Mouse (Mus musculus) intestine, postnatal 0 days (tissue): ENCODE results near the gene 4930578G10Rik. TPM values are rescaled to one million over a fixed set of nuclear protein-coding genes. Genes with fewer than 3 reads are reported as not detected.
"Not testable (repeated sequence)": the region's sequence is repeated elsewhere in the genome, so short reads cannot be mapped to it uniquely, and the experiment has no call there.

ENCODE experiments used
- ATAC-seq: fragments of 200-750 bp; cut with Nextera tagmentation; 2 replicates; pipeline ENCODE4 v1.8.0; 2017; ENCODE audit warnings: mild to moderate bottlenecking, moderate TSS enrichment, moderate library complexity
- H3K27ac ChIP-seq: fragments of 300-500 bp; sonication (generic); 2 replicates; pipeline ENCODE4 v1.5.1; 2014; ENCODE audit warnings: mild to moderate bottlenecking, low read depth, low read length, moderate library complexity
- H3K27me3 ChIP-seq: fragments of 300-500 bp; sonication (generic); replicated peaks from 2 replicates; pipeline ENCODE4 v1.6.1; 2014; ENCODE audit warnings: low read length, mixed read lengths; ENCODE audit not compliant: control insufficient read depth, insufficient read depth
- H3K36me3 ChIP-seq: fragments of 300-500 bp; sonication (generic); 2 replicates; pipeline ENCODE4 v1.6.1; 2014; ENCODE audit warnings: mild to moderate bottlenecking, moderate library complexity; ENCODE audit not compliant: control insufficient read depth, insufficient read depth
- H3K4me1 ChIP-seq: fragments of 300-500 bp; sonication (generic); replicated peaks from 2 replicates; pipeline ENCODE4 v1.6.1; 2014; ENCODE audit warnings: antibody characterized with exemption, low read length, mixed read lengths; ENCODE audit not compliant: control insufficient read depth, insufficient read depth
- H3K4me2 ChIP-seq: fragments of 300-500 bp; sonication (generic); replicated peaks from 2 replicates; pipeline ENCODE4 v1.6.1; 2014; ENCODE audit warnings: low read depth, mild to moderate bottlenecking, moderate library complexity
- H3K4me3 ChIP-seq: fragments of 300-500 bp; sonication (generic); 2 replicates; pipeline ENCODE4 v1.5.1; 2014; ENCODE audit warnings: low read depth, low read length
- H3K9ac ChIP-seq: fragments of 300-500 bp; sonication (generic); 2 replicates; pipeline ENCODE4 v1.6.1; 2014; ENCODE audit warnings: mild to moderate bottlenecking, low read depth, low read length
- H3K9me3 ChIP-seq: fragments of 300-500 bp; sonication (generic); 2 replicates; pipeline ENCODE4 v1.6.1; 2016; ENCODE audit warnings: mixed run types; ENCODE audit not compliant: control insufficient read depth
- WGBS: fragments of 180-500 bp; shearing (Covaris S2); extraction: QIAGEN DNeasy Blood & Tissue Kit; methylation state at CpG from one replicate; pipeline ENCODE4 v1.1.7; 2014; 5-methylcytosine and 5-hydroxymethylcytosine counted together
- polyA plus RNA-seq: library from polyadenylated mRNA; unstranded; fragments of >200 nt; fragmentation: Nextera tagmentation; extraction: Ambion mirVana; gene quantifications from 2 replicates; pipeline ENCODE4 v1.2.1, GENCODE M21; 2015

4930578G10Rik gene
- not detected in 2 replicates for polyA plus RNA-seq

DNA sequence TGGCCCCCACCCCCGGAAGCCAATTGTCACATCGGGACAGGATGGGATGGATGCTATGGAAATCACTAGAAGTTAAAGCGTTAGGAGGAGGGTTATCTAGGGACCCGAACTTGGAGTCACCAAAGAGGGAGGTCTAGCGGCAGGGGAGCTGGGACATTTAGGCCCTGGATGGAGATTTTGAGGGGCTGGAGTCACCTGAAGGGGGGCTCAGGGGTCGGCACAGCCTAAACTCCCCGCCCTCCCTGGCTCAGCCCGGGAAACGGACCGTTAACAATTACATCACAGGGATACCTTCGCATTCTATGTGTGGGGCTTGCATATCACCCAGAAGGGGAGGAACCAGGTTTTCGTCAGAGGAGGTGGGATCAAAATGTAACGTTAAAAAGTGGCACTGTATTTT lies at the start of gene 4930578G10Rik:
4930578G10Rik (plus strand) TSS at position 301 of the 400 bp plus-strand sequence.
- not testable (repeated sequence) for H3K9me3 ChIP-seq, H3K27ac ChIP-seq, H3K9ac ChIP-seq, H3K4me1 ChIP-seq, ATAC-seq, H3K4me2 ChIP-seq, H3K4me3 ChIP-seq, H3K36me3 ChIP-seq, H3K27me3 ChIP-seq
- no CpG with 5 or more reads among the region's 13 CpGs for WGBS

DNA sequence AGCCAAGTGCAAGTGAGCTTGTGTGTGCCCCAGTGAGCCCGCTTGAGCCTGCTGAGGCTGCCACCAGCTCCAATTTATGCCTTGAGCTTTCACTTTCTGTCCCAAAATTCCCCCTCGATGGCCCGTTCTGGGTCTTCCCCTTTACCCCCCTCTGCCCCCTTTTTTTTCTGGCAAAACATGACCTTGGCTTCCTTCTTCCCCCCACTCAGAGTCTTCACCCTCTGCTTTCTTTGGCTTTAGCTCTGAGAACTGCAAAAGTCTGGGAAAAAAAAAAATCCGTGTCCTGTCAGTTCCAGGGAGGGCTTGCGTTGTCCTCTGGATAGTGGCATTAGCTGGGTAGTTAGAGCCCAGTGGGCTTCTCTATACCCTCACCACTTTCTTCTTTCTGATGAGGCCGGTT lies 21.1 kb downstream of the 4930578G10Rik start, which contains the start of gene Ccl19:
Ccl19 (minus strand) TSS at position 101 of the 400 bp plus-strand sequence.
- H3K27ac ChIP-seq, ATAC-seq, H3K27me3 ChIP-seq, H3K9ac ChIP-seq, H3K36me3 ChIP-seq, H3K4me1 ChIP-seq, H3K9me3 ChIP-seq, H3K4me2 ChIP-seq, H3K4me3 ChIP-seq: not testable (repeated sequence)
- WGBS: no CpG with 5 or more reads among the region's 6 CpGs

DNA sequence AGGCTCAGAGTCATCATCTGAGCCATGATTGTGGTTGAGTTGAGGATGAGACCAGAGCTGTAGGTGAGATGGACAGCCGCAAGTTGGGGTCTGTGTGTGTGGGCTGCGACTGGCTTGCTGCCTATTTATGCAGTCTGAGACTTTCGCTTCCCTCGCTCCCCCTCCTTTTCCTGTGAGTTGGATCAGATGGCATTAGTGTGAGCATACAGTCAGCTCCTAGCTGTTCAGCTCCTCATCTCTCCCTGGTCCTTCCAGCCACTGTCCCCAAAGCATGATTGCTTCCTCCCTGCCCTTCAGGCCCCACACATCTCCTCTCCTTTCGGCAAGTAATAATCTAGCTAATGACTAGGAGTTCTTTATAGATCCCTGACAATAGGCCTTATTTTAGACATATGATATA lies 38.5 kb downstream of the 4930578G10Rik start, which contains the start of gene Ccl21a:
Ccl21a (minus strand) TSS at position 101 of the 400 bp plus-strand sequence.
- H3K4me1 ChIP-seq, H3K9ac ChIP-seq, ATAC-seq, H3K4me3 ChIP-seq, H3K4me2 ChIP-seq, H3K27me3 ChIP-seq, H3K27ac ChIP-seq, H3K36me3 ChIP-seq, H3K9me3 ChIP-seq: not testable (repeated sequence)
- WGBS: no CpG with 5 or more reads among the region's 5 CpGs

DNA sequence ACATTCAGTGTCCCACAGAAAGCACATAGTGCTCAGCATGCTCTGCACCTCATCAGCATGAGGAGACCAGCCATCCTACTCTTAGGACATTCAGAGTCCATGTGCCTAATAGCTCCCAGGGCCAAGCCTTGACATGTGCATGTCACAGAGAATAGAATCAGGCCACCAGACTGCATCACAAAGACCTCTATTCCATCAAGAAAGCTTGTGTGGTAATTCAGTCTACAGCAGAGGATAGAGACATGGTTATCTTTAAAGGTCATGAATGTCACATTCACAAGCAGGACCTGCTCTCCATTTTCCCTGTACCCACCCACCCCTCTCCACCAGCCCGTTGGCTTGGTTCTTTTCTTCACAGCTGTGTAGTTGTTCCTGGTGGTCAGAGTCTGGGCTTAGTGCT lies 118.4 kb downstream of the 4930578G10Rik start, which contains the start of gene Fam205a1:
Fam205a1 (minus strand) TSS at position 101 of the 400 bp plus-strand sequence.
- H3K4me2 ChIP-seq, H3K9ac ChIP-seq, ATAC-seq, H3K36me3 ChIP-seq, H3K4me3 ChIP-seq, H3K27me3 ChIP-seq, H3K4me1 ChIP-seq, H3K9me3 ChIP-seq, H3K27ac ChIP-seq: not testable (repeated sequence)
- 63% methylated on average over 1 of the region's 1 CpGs for WGBS

DNA sequence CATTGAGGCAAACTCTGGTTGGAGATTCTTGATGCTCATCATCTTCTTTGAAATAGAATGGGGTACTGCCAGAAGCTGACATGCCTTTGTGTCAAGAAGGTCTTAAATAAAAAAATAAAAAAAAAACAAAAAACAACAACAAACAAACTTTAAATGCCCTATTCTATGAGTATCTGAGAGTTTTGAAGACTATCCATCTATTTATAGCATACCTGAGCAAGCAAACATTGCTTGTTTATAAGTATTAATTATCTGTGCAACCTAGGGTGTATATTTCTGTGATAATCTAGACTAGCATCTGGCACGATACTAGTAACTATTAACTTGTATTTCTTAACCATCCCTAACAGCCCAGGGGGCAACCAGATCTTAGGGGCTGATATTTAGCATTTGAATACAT lies 121.3 kb downstream of the 4930578G10Rik start, which contains the start of gene Gm12394:
Gm12394 (minus strand) TSS at position 101 of the 400 bp plus-strand sequence.
- not testable (repeated sequence) for H3K9ac ChIP-seq, H3K9me3 ChIP-seq, H3K4me3 ChIP-seq, H3K27me3 ChIP-seq, ATAC-seq, H3K4me1 ChIP-seq, H3K27ac ChIP-seq, H3K36me3 ChIP-seq, H3K4me2 ChIP-seq
- 82% methylated on average over 1 of the region's 1 CpGs for WGBS

DNA sequence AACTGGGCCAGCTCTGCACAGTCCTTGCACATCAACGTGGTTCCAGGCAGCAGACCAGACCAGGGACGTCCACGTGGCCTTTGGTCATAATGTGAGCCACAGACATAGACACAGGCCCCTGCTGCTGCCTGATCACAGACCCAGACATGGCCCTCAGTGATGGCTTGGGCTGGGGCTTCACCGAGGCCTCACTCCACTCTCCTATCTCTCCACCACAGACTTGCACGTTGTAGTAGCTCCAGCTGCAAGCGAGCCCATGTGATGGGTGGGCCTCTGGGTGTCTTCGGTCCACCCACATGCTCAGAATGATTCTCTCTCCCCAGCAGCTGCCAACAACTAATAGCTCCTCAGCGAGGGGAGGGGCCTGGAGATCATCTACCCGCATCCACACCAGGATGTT lies 125.1 kb downstream of the 4930578G10Rik start:
- not testable (repeated sequence) for H3K9me3 ChIP-seq, H3K9ac ChIP-seq, H3K27ac ChIP-seq, ATAC-seq, H3K36me3 ChIP-seq, H3K4me2 ChIP-seq, H3K4me3 ChIP-seq, H3K27me3 ChIP-seq, H3K4me1 ChIP-seq
- WGBS: 72% methylated on average over 9 of the region's 9 CpGs

DNA sequence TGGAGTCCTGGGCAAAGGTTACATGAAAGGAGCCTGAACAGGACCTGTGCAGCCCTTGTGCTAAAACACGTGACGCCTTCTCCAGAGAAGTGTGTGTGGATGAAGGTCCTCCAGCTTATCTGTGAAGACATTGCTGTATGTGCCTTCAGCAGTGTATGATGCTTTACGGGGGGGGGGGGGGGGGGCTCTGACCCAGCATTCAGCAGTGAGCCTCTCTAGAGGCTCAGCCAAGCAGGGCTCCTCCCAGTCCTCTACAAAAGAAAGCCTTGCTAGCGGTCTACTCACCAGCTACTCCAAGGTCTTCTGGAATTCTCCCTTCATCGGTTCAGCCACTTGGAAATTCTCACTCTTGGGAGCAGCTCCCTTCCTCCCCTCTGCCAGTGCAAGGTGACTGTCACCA lies 128.1 kb downstream of the 4930578G10Rik start:
- H3K36me3 ChIP-seq, H3K4me1 ChIP-seq, H3K4me2 ChIP-seq, H3K9me3 ChIP-seq, H3K27me3 ChIP-seq, ATAC-seq, H3K9ac ChIP-seq, H3K27ac ChIP-seq, H3K4me3 ChIP-seq: not testable (repeated sequence)
- WGBS: 85% methylated on average over 5 of the region's 5 CpGs
